Mouse (Mus musculus) left cerebral cortex, adult 6 months (tissue): ENCODE data around the gene Trim50. TPM values are rescaled to one million over a fixed set of nuclear protein-coding genes. Genes with fewer than 3 reads are reported as not detected.

ENCODE experiments used
- long read RNA-seq, 2 experiments: library from polyadenylated mRNA; unstranded; transcript quantifications; one replicate each; pipeline ENCODE4 v2.0.0; 2019 to 2020
- polyA plus RNA-seq: library from polyadenylated mRNA; unstranded; fragments of <200 nt; fragmentation: Nextera tagmentation; gene quantifications from 2 replicates; pipeline ENCODE4 v1.2.3, GENCODE M21; 2021

The Trim50 gene
- not detected in 2 replicates for polyA plus RNA-seq
- long read RNA-seq, experiment 1, partial matches to known transcripts = 0 of 1 reads
- long read RNA-seq, experiment 1, other reads (novel, unspliced or antisense) = 0 of 1 reads
- long read RNA-seq, experiment 2 = 0 reads

GRCm38 (mm10) chr5:135352995-135353394 lies at the start of gene Trim50:
Trim50 (plus strand) TSS chr5:135353295.

GRCm38 (mm10) chr5:135349862-135350261 lies 3.2 kb upstream of the Trim50 start, which contains the start of gene Fkbp6:
Fkbp6 (minus strand) TSS chr5:135350044.

GRCm38 (mm10) chr5:135369787-135370654 lies 16.9 kb downstream of the Trim50 start, which contains the start of gene Nsun5:
Nsun5 (plus strand) TSS chr5:135369953.

GRCm38 (mm10) chr5:135394004-135394823 lies 41.1 kb downstream of the Trim50 start, which contains the start of gene Pom121:
Pom121 (minus strand) TSS chr5:135394546.

Other genes starting within 250 kb of the Trim50 start
- 15.9 and 17.1 TPM in 2 replicates for gene Tbl2, start 203.6 kb upstream of the Trim50 start, polyA plus RNA-seq
- 87.3 and 94.7 TPM in 2 replicates for gene Bcl7b, start 185.0 kb upstream of the Trim50 start, polyA plus RNA-seq
- gene Baz1b, start 166.0 kb upstream of the Trim50 start, polyA plus RNA-seq = 8.8 and 11.9 TPM in 2 replicates
- gene Fzd9, start 102.1 kb upstream of the Trim50 start, polyA plus RNA-seq = 1.5 and 6.5 TPM in 2 replicates
- 0.16 TPM in 1 of 2 replicates, not detected in the other for gene Fkbp6, start 3.3 kb upstream of the Trim50 start, polyA plus RNA-seq
- gene Nsun5, start 16.7 kb downstream of the Trim50 start, polyA plus RNA-seq = 8.6 and 9.3 TPM in 2 replicates
- gene Pom121, start 41.3 kb downstream of the Trim50 start, polyA plus RNA-seq = 6.5 and 18.1 TPM in 2 replicates
- gene Hip1, start 191.8 kb downstream of the Trim50 start, polyA plus RNA-seq = 12.0 and 14.2 TPM in 2 replicates
- not detected in 2 replicates for gene Ccl26, start 210.3 kb downstream of the Trim50 start, polyA plus RNA-seq
- gene Ccl24, start 219.8 kb downstream of the Trim50 start, polyA plus RNA-seq = 0.27 and 0.61 TPM in 2 replicates